Mouse (Mus musculus): ENCODE measurements around the gene Arf4.

Arf4 gene

GRCm38 (mm10) chr14:26637851-26638707 is at the start of gene Arf4:
Arf4 (plus strand) TSS chr14:26638074.
- peak; percentile 98 for DNase-seq (ENCODE audit: low read depth)

- no peak for DNase-seq (ENCODE audit: low read depth)
Observed at GRCm38 (mm10) chr14:26591353-26591752, 46.5 kb upstream of the Arf4 start.

- DNase-seq (ENCODE audit: low read depth), result no peak
Observed at GRCm38 (mm10) chr14:26593281-26593895, 44.5 kb upstream of the Arf4 start.

- DNase-seq (ENCODE audit: low read depth), result no peak
Observed at GRCm38 (mm10) chr14:26595167-26595566, 42.7 kb upstream of the Arf4 start.

GRCm38 (mm10) chr14:26595695-26596365 is 42.0 kb upstream of the Arf4 start:
- DNase-seq (ENCODE audit: low read depth), result no peak

GRCm38 (mm10) chr14:26605354-26605753 is 32.5 kb upstream of the Arf4 start:
- no peak for DNase-seq (ENCODE audit: low read depth)

GRCm38 (mm10) chr14:26609674-26610073 is 28.2 kb upstream of the Arf4 start:
- DNase-seq (ENCODE audit: low read depth), result no peak

- DNase-seq (ENCODE audit: low read depth), result no peak
Observed at GRCm38 (mm10) chr14:26610689-26611088, 27.2 kb upstream of the Arf4 start.

GRCm38 (mm10) chr14:26625301-26625700 is 12.6 kb upstream of the Arf4 start:
- peak; percentile 4 for DNase-seq (ENCODE audit: low read depth)

GRCm38 (mm10) chr14:26626605-26627140 is 11.2 kb upstream of the Arf4 start:
- DNase-seq (ENCODE audit: low read depth), result no peak

GRCm38 (mm10) chr14:26637025-26637850 is 636 bp upstream of the Arf4 start:
- peak; percentile 89 for DNase-seq (ENCODE audit: low read depth)

- peak; percentile 69 for DNase-seq (ENCODE audit: low read depth)
Observed at GRCm38 (mm10) chr14:26638708-26639084, 822 bp downstream of the Arf4 start.

GRCm38 (mm10) chr14:26639251-26639650 is 1.4 kb downstream of the Arf4 start:
- DNase-seq (ENCODE audit: low read depth), result peak; percentile 14

GRCm38 (mm10) chr14:26639961-26640360 is 2.1 kb downstream of the Arf4 start:
- peak; percentile 34 for DNase-seq (ENCODE audit: low read depth)

- no peak for DNase-seq (ENCODE audit: low read depth)
Observed at GRCm38 (mm10) chr14:26643006-26643624, 5.2 kb downstream of the Arf4 start.

GRCm38 (mm10) chr14:26645989-26646650 is 8.2 kb downstream of the Arf4 start:
- no peak for DNase-seq (ENCODE audit: low read depth)

- peak; percentile 44 for DNase-seq (ENCODE audit: low read depth)
Observed at GRCm38 (mm10) chr14:26647811-26648210, 9.9 kb downstream of the Arf4 start.

- peak; percentile 50 for DNase-seq (ENCODE audit: low read depth)
Observed at GRCm38 (mm10) chr14:26651901-26652300, 14.0 kb downstream of the Arf4 start.

- no peak for DNase-seq (ENCODE audit: low read depth)
Observed at GRCm38 (mm10) chr14:26658178-26658577, 20.3 kb downstream of the Arf4 start.

GRCm38 (mm10) chr14:26660233-26660632 is 22.4 kb downstream of the Arf4 start:
- DNase-seq (ENCODE audit: low read depth), result no peak

GRCm38 (mm10) chr14:26662016-26662415 is 24.1 kb downstream of the Arf4 start:
- no peak for DNase-seq (ENCODE audit: low read depth)

Data from NIH3T3 (cell line).